Mouse (Mus musculus) ES-E14 (cell line): ENCODE measurements around the gene Olfr1442. TPM values are rescaled to one million over a fixed set of nuclear protein-coding genes. Genes with fewer than 3 reads are reported as not detected.

Experiments used
- DNase-seq: peaks from one replicate; pipeline ENCODE4 v3.0.0-alpha.2; 2013; ENCODE audit warnings: low read depth, low spot score
- H3K27ac ChIP-seq: 2 replicates; pipeline ENCODE4 v1.5.1; 2012; ENCODE audit warnings: low read depth, mild to moderate bottlenecking, low read length, moderate library complexity, mixed read lengths; ENCODE audit not compliant: poor library complexity, insufficient read depth, severe bottlenecking
- H3K36me3 ChIP-seq: 2 replicates; pipeline ENCODE4 v1.6.1; 2012; ENCODE audit warnings: mild to moderate bottlenecking, low read length, moderate library complexity, mixed read lengths; ENCODE audit not compliant: control insufficient read depth, poor library complexity, insufficient read depth, severe bottlenecking
- H3K4me1 ChIP-seq, 2 experiments: fragments of 150-350 bp in 1 of 2; sonication (generic) in 1 of 2; 2 replicates each; pipeline ENCODE4 v1.6.1; 2012; ENCODE audit warnings: low read length in 2 of 2, mild to moderate bottlenecking in 1 of 2, mixed read lengths in 1 of 2; ENCODE audit not compliant: control insufficient read depth in 2 of 2, insufficient read depth in 2 of 2, poor library complexity in 1 of 2
- H3K4me3 ChIP-seq, 2 experiments: fragments of 150-350 bp in 1 of 2; sonication (generic) in 1 of 2; 2 replicates each; pipeline ENCODE4 v1.5.1; 2012; ENCODE audit warnings: low read length in 2 of 2, low read depth in 1 of 2, mild to moderate bottlenecking in 1 of 2, mixed read lengths in 1 of 2; ENCODE audit not compliant: insufficient read depth in 1 of 2, poor library complexity in 1 of 2, severe bottlenecking in 1 of 2
- H3K9ac ChIP-seq: 2 replicates; pipeline ENCODE4 v1.6.1; 2012; ENCODE audit warnings: low read depth, mild to moderate bottlenecking, low read length, mixed read lengths; ENCODE audit not compliant: poor library complexity, insufficient read depth, severe bottlenecking
- H3K9me3 ChIP-seq: fragments of 150-350 bp; sonication (generic); 2 replicates; pipeline ENCODE4 v1.6.1; 2012; ENCODE audit warnings: low read depth, mild to moderate bottlenecking, low read length; ENCODE audit not compliant: control insufficient read depth, insufficient read depth
- CHD2 ChIP-seq: IDR thresholded peaks from 2 replicates; pipeline ENCODE4 v1.6.1; 2014; ENCODE audit warnings: mild to moderate bottlenecking, low read depth, low read length, inconsistent platforms
- HCFC1 ChIP-seq: IDR thresholded peaks from 2 replicates; pipeline ENCODE4 v1.6.1; 2012; ENCODE audit warnings: low read length, inconsistent platforms, borderline replicate concordance; ENCODE audit not compliant: insufficient read depth
- MAFK ChIP-seq: IDR thresholded peaks from 2 replicates; pipeline ENCODE4 v1.6.1; 2014; ENCODE audit warnings: mild to moderate bottlenecking, low read depth, low read length, inconsistent platforms; ENCODE audit not compliant: insufficient read depth
- ZC3H11A ChIP-seq: IDR thresholded peaks from 2 replicates; pipeline ENCODE4 v1.6.1; 2012; ENCODE audit warnings: low read depth, mild to moderate bottlenecking, inconsistent platforms, low read length, borderline replicate concordance
- ZNF384 ChIP-seq: IDR thresholded peaks from 2 replicates; pipeline ENCODE4 v1.6.1; 2012; ENCODE audit warnings: low read depth, low read length, inconsistent platforms
- in situ Hi-C, 2 experiments: fragments of 600-800 bp; cut with MboI; formaldehyde crosslinking; loops; one replicate each; pipeline ENCODE4 v1.15.1; 2025; ENCODE audit warnings: low sequenced_read_pairs in 2 of 2, inconsistent platforms in 1 of 2; ENCODE audit not compliant: unreplicated experiment in 2 of 2
- total RNA-seq: library from RNA; depleted of rRNA; stranded (reverse); fragments of 300-350 nt; gene quantifications from 2 replicates; pipeline ENCODE4 v1.2.3, GENCODE M21; 2012; rRNA removed

The Olfr1442 gene
- not detected in 2 replicates for total RNA-seq

GRCm38 (mm10) chr19:12670139-12670538, at the start of gene Olfr1442:
TSS of gene Olfr1442 (plus strand) at chr19:12670439.
- no peaks in the 10 kb centered on the region for H3K36me3 ChIP-seq
- no peak within 1 kb of the TSS for H3K27ac ChIP-seq
- H3K9ac ChIP-seq = no peak within 1 kb of the TSS
- H3K4me3 ChIP-seq = no peak within 1 kb of the TSS
- in situ Hi-C loops = no loop called here
- H3K4me1 ChIP-seq = no peaks in the 10 kb centered on the region
- no peaks in the 10 kb centered on the region for H3K9me3 ChIP-seq
- no peak for DNase-seq
- TF ChIP-seq ZNF384 = no peak
- no peak for TF ChIP-seq HCFC1
- TF ChIP-seq MAFK = no peak
- no peak for TF ChIP-seq ZC3H11A
- no peak for TF ChIP-seq CHD2

DNA sequence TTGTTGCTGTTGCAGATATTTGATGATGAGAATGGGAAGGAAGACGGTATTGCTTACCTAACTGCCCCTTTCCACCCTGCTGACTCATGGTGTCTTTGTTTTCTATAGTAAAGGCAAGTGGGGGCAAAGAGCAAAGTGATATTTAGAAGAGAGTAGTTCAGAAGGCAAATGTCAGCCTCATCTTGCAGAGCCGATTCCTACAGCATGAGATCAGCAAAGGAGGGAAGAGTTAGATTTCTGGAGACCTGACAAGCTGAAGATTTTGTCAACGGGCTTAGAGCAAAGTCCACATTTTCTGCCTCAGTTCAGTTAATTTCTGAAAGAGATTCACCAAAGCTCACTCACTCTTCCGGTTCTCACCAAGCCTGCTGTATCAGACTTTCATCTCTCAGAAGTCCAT, 37.1 kb upstream of the Olfr1442 start, which contains the start of gene Glyat:
TSS of gene Glyat (plus strand) at position 133 of the 400 bp plus-strand sequence.
- H3K4me1 ChIP-seq = no peaks in the 10 kb centered on the region
- no peak for DNase-seq
- no peak within 1 kb of the TSS for H3K9ac ChIP-seq
- H3K4me3 ChIP-seq = no peak within 1 kb of the TSS
- no peaks in the 10 kb centered on the region for H3K36me3 ChIP-seq
- no peak within 1 kb of the TSS for H3K27ac ChIP-seq
- TF ChIP-seq ZC3H11A (no peak), HCFC1 (no peak), ZNF384 (no peak), MAFK (no peak), CHD2 (no peak)
- H3K9me3 ChIP-seq = no peaks in the 10 kb centered on the region
- in situ Hi-C loops = no loop called here

DNA sequence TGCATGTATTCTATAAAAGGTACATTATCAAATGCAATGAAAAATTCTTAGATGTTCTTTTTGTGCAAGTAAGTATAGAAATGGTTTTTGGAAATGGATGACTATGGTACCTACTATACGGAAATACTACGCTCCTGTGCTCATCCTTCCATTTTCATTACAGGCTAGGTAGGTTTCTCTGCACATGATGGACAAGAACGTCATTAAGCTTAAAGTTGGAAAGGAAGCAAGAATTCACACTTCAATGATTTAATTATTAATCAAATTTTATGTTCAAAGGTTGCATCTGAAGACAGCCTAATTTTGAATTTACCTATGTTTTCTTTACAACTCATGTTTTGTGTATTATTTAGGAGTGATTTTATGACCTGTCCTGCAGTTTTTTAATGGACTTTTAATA, 36.0 kb upstream of the Olfr1442 start:
- no peak overlapping the region for H3K27ac ChIP-seq
- in situ Hi-C loops = no loop called here
- H3K4me1 ChIP-seq = no peaks in the 10 kb centered on the region
- TF ChIP-seq ZC3H11A (no peak), MAFK (no peak), ZNF384 (no peak), CHD2 (no peak), HCFC1 (no peak)
- H3K9me3 ChIP-seq = no peaks in the 10 kb centered on the region
- H3K9ac ChIP-seq = no peak overlapping the region
- no peak overlapping the region for H3K4me3 ChIP-seq
- no peaks in the 10 kb centered on the region for H3K36me3 ChIP-seq
- DNase-seq = no peak

- Histone ChIP-seq H3K4me3 (no peak overlapping the region), H3K27ac (no peak overlapping the region), H3K9me3 (no peaks in the 10 kb centered on the region), H3K9ac (no peak overlapping the region), H3K4me1 (no peaks in the 10 kb centered on the region), H3K36me3 (no peaks in the 10 kb centered on the region)
- in situ Hi-C loops = no loop called here
- TF ChIP-seq ZNF384 = no peak
- TF ChIP-seq HCFC1 = no peak
- TF ChIP-seq CHD2 = no peak
- no peak for TF ChIP-seq ZC3H11A
- no peak for TF ChIP-seq MAFK
- no peak for DNase-seq
Observed at GRCm38 (mm10) chr19:12634963-12635362, 35.3 kb upstream of the Olfr1442 start.

DNA sequence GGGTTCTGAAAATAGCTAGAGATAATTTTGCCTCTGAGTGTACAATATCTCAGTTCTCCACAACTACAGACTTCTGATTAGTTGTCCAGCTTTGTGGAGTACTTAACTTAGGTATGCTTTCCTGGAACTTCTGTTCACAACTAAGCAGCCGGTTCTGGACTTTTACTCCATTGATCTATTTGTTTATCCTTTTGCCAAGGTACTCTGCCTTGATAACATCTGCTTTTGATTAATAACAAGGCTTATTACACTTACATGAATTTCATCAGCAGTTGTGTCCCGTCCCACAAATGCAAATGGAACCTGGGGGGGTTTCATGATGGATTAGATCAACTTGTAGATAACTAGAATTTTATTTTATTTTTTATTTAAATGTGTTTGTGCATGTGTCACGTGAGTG, 33.4 kb upstream of the Olfr1442 start:
- H3K36me3 ChIP-seq = no peaks in the 10 kb centered on the region
- H3K9me3 ChIP-seq = no peaks in the 10 kb centered on the region
- H3K4me3 ChIP-seq = no peak overlapping the region
- H3K27ac ChIP-seq = no peak overlapping the region
- no peak overlapping the region for H3K9ac ChIP-seq
- TF ChIP-seq CHD2 = no peak
- no peak for TF ChIP-seq MAFK
- no peak for TF ChIP-seq ZC3H11A
- TF ChIP-seq HCFC1 = no peak
- DNase-seq = no peak
- no peaks in the 10 kb centered on the region for H3K4me1 ChIP-seq
- in situ Hi-C loops = no loop called here
